Mouse (Mus musculus) monocyte, adult 2 months (primary cell): Measurements from ENCODE around the gene Fat1.
"Not testable (repeated sequence)": the region's sequence is repeated elsewhere in the genome, so short reads cannot be mapped to it uniquely, and the experiment has no call there.

Experiments
- DNase-seq, 2 experiments: peaks; one replicate each; pipeline ENCODE4 v3.0.0; 2022; ENCODE audit warnings: low spot score in 2 of 2, low read depth in 1 of 2

Fat1 gene

DNA sequence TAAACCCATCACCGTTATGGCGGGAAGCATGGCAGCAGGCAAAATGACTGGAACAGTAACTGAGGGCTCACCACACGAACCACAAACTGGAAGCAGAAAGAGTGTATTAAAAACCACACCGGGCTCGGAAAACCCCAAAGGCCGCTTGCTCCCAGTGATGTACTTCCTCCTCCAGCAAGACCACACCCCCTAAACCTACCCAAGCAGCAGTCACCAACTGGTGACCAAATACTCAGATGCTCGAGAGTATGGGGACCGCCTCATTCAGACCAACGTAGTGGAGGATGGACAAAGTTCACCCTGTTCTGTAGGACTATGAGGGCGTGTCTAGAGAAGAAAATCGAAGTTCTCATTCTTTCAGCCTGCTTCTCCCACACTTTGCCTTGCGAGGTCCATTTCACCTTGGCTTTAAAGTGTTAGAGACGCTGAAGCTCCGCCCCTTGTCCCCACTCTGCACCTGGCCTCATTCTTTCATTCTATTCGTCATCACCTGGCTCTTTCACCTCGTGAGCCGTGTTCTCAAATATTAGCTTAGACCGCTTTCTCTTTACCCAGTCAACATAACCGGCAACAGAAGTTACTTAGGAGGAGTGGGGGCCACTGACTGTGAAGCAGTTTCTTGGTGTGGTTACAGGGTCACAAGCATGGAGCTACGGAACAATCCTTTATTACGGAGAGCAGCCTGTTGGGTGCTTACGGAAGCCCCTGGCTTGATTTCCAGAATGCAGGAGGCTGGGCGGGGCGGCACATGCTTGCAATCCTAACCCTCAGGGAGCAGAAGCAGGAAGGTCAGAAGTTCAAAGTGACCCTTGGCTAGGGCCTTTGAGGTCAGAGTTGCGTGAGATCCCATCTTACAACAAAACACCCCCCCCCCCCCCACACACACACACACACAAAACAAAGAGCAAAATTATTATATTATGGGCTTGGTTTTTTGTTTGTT, 128.0 kb downstream of the Fat1 start:
- no peak for DNase-seq

DNA sequence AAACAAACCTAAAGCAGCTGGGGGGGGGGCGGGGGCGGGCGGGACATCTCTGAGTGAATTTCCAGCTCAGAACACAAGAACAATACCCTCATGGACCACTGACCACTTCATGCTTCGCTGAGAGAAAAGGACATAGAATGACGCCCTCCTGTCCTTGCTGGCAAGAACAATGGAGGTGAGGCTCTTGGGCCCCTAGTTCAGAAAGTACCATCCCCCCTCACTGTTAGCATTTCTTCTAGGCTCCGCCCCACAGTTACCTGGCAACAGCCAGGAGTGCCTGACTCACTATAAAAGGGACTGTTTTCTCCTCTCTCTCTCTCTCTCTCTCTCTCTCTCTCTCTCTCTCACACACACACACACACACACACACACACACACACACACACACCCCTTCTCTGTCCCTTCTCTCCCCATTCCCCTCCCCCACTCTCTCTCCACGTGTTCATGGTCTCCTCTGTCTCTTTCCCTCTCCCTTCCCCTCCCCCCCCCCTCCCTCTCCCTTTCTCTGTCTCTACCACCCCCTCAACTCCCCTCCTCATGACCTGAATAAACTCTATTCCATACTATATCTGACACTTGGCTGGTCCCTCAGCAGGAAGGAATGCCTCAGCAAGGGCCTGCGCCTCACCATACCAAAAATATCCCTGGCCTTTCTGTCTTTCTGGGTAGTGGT, 129.1 kb downstream of the Fat1 start:
- no peak for DNase-seq

DNA sequence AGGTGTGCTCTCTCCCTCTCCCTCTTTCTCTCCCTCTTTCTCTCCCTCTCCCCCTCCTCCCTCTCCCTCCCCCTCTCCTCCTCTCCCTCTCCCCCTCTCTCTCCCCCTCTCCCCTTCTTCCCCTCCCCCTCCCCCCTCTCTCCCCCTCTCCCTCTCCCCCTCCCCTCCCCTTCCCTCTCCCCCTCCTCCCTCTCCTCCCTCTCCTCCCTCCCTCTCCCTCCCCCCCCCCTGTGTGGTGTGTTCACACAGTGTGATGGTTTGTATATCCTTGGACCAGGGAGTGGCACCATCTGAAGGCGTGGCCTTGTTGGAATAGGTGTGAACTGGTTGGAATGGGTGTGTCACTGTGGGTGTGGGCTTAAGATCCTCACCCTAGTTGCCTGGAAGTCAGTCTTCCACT, 130.1 kb downstream of the Fat1 start:
- not testable (repeated sequence) for DNase-seq

DNA sequence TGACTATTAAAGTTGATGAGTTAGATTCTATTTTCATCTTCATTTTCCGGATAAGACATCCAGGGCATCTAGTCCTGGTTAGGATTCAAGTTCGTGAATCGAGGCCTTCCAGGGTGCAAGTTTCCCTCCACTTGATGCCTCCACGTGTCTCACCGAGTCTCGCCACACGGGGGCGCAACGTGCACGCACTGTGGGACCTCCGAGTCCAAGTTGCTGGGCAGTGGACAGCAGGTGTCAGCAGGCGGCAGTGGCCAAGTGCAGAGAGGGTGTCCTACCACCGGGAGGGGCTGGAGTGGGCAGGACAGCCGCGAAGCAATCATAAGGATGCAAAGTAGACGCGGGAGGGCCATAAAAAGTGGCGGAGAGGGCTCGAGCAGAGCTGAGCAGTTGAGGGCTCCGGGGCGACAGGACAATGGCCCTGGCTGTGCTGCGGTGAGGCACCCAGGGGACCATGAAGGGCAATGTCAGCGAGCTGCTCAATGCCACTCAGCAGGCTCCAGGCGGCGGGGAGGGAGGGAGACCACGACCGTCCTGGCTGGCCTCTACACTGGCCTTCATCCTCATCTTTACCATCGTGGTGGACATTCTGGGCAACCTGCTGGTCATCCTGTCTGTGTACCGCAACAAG, 133.6 kb downstream of the Fat1 start, which contains the start of gene Mtnr1a:
TSS of gene Mtnr1a (plus strand) at position 379 of the 628 bp plus-strand sequence.
- DNase-seq: no peak

DNA sequence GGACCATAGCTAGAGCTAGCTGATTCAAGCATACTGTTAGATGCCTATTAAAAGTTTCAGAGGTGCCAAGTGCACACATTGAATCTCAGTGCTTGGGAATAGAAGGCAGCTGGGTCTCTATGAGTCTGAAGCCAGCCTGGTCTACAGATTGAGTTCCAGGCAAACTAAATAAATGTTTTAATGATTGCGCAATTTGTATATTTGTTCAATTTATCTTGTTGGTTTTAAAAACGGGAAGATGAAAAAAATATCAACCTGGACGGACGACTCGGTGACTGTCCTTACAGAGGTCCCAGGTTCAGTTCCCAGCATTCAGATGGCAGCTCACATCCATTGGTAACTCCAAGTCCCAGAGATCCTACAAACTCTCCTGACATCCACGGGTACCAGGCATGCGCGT, 135.7 kb downstream of the Fat1 start:
- no peak for DNase-seq

DNA sequence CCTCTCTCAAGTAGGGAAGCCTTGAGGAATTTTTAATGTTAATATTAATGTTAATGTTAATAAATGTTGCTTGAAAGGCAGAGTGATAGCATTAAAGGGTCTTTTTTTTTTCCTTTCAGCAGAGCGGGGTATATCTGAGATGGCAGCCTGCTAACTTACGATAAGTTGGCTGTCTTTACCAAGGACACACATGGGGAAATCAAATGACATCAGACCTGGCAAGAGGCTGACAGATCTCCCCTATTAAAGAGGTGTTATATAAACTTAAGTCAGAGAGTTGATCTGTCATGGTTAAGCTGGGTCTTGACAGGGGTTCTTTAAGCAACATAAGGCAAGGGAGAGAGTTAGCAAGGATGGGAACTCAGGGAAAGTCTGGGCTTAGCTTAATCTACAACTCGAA, 145.6 kb downstream of the Fat1 start:
- DNase-seq: no peak

DNA sequence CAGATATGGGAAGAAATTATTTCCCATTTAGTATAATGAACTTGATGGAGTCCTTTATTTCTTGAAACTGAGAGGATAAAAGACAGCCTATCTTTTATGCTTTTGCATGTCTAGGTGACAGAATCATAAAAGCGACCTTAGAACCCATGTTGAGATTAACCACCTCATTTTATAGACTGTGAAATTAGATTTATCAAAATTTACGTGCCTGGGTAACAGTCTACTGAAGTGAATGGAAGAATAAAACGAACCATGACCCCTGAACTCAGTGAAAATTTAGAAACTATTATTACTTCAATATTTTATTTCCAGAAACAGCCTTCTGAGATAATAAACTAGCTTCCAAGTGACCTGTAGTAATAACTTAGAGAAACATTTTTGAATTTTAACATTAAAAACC, 158.4 kb downstream of the Fat1 start:
- no peak for DNase-seq
